Mouse (Mus musculus): Measurements from ENCODE around the gene Ggt5. TPM values are rescaled to one million over a fixed set of nuclear protein-coding genes. Genes with fewer than 3 reads are reported as not detected.

The Ggt5 gene
- polyA plus RNA-seq, 1 experiment from 2014 or later: 4.0 TPM

DNA sequence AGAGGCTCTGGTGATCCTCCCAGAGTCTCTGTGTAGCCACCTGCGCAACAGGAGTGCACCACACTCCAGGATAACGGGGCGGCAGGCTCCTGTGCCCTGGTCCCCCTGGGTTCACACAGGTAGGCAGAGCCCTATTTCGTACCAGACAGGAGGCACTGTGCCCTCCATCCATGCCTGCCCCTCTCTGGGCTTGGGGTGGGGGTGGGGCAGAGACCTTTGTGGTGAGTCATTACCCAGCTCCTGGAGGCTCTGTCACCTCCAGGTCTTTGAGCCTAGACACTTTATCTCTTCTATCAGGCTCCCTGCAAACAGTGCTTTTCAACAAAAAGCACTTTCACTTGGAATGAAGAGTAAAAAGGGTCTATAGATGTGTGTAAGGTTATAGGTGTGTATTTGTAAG lies 20.3 kb upstream of the Ggt5 start:
- no peaks in the 10 kb centered on the region for H3K36me3 ChIP-seq (ENCODE audit: control insufficient read depth, insufficient read depth)
- WGBS: 23% methylated on average over 4 of the region's 4 CpGs
- H3K9me3 ChIP-seq (ENCODE audit: control insufficient read depth): no peaks in the 10 kb centered on the region
- H3K9ac ChIP-seq (ENCODE audit: low read depth, low read length): no peak overlapping the region
- 0 out of 2 replicates have a peak, but pooled peaks cover 6% of the 10 kb centered on the region for H3K4me1 ChIP-seq (replicated peaks; ENCODE audit: control insufficient read depth, insufficient read depth, low read length)
- no peak overlapping the region; the same call in 1 of the 2 replicates for H3K4me3 ChIP-seq (ENCODE audit: low read depth, low read length)
- peak overlapping the region; percentile 49 for H3K4me2 ChIP-seq (replicated peaks; ENCODE audit: low read depth)
- no peak for ATAC-seq
- no peaks in the 10 kb centered on the region for H3K27me3 ChIP-seq (replicated peaks; ENCODE audit: control insufficient read depth, insufficient read depth, low read length)
- TF ChIP-seq CTCF (IDR thresholded peaks at IDR 0.05; ENCODE audit: low read depth): no peak
- no peak overlapping the region for H3K27ac ChIP-seq (ENCODE audit: low read depth, low read length)

DNA sequence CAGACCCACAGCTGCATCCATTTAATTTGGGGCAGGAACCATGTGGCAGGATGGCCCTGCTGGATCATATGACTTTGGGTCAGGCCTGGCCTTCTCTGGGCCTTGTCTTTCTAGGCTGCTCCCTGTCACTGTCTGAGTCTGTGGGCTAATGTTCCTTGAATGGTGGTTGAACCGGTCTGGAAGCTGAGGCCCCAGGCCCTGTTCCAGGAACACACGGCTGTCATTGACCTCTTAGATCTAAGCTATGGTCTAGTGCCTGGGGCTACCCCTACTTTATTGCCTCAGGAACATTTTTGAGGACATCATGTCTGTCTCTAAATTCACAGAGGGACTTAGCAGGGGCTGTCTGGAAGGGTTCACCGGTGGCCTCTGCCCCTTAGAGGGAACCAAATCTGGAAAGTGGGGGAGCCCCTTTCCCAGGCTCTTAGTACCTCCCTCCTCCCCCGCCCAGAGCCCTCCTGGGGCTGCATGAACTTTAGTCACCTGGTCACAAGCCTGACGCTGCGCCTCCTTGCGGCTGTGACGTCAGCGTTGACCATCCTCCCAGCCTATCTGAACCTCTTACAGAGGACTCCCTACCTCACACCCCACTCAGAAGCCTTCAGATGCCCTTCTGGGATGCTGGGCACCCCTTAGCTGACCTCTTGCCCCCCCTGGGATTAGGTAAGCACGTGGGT lies 18.0 kb upstream of the Ggt5 start:
- 0 out of 2 replicates have a peak, but pooled peaks have one; percentile 3 for TF ChIP-seq CTCF (IDR thresholded peaks at IDR 0.05; ENCODE audit: low read depth)
- Histone ChIP-seq H3K9ac (ENCODE audit: low read depth, low read length) (no peak overlapping the region), H3K4me3 (ENCODE audit: low read depth, low read length) (no peak overlapping the region), H3K27ac (ENCODE audit: low read depth, low read length) (no peak overlapping the region; the same call in 1 of the 2 replicates), H3K4me2 (replicated peaks; ENCODE audit: low read depth) (no peak overlapping the region), H3K27me3 (replicated peaks; ENCODE audit: control insufficient read depth, insufficient read depth, low read length) (no peaks in the 10 kb centered on the region), H3K36me3 (ENCODE audit: control insufficient read depth, insufficient read depth) (peaks cover 3% of the 10 kb centered on the region; the same call in 1 of the 2 replicates), H3K9me3 (ENCODE audit: control insufficient read depth) (no peaks in the 10 kb centered on the region), H3K4me1 (replicated peaks; ENCODE audit: control insufficient read depth, insufficient read depth, low read length) (0 out of 2 replicates have a peak, but pooled peaks cover 3% of the 10 kb centered on the region)
- 29% methylated on average over 10 of the region's 10 CpGs for WGBS
- ATAC-seq: no peak

DNA sequence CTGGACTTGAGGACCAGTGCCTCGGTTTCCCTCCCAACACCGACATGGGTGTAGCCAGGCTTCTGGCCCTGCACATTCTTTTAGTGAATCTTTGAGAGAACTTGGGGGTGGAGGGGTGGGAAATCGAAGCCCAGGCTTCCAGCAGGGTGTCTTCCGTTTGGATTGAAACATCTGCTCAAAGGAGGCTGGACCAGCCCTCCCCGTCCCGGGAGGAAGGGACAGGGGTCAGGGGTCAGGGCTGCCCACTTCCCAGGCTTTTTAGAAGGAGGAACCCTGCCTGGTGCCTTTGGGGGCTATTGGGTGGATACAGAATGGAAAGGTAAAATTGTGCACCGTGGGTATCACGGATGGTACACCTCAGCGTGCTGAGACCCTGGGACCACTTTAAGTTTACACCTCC lies 17.2 kb upstream of the Ggt5 start:
- H3K27ac ChIP-seq (ENCODE audit: low read depth, low read length): no peak overlapping the region
- H3K9me3 ChIP-seq (ENCODE audit: control insufficient read depth): no peaks in the 10 kb centered on the region
- no peaks in the 10 kb centered on the region for H3K27me3 ChIP-seq (replicated peaks; ENCODE audit: control insufficient read depth, insufficient read depth, low read length)
- ATAC-seq: no peak
- no peak overlapping the region for H3K4me2 ChIP-seq (replicated peaks; ENCODE audit: low read depth)
- 0 out of 2 replicates have a peak, but pooled peaks cover 3% of the 10 kb centered on the region for H3K4me1 ChIP-seq (replicated peaks; ENCODE audit: control insufficient read depth, insufficient read depth, low read length)
- peaks cover 3% of the 10 kb centered on the region; the same call in 1 of the 2 replicates for H3K36me3 ChIP-seq (ENCODE audit: control insufficient read depth, insufficient read depth)
- no peak overlapping the region for H3K9ac ChIP-seq (ENCODE audit: low read depth, low read length)
- WGBS: 62% methylated on average over 9 of the region's 9 CpGs
- TF ChIP-seq CTCF (IDR thresholded peaks at IDR 0.05; ENCODE audit: low read depth): no peak
- no peak overlapping the region for H3K4me3 ChIP-seq (ENCODE audit: low read depth, low read length)

- Histone ChIP-seq H3K36me3 (ENCODE audit: control insufficient read depth, insufficient read depth) (peaks cover 3% of the 10 kb centered on the region; the same call in 1 of the 2 replicates), H3K27me3 (replicated peaks; ENCODE audit: control insufficient read depth, insufficient read depth, low read length) (no peaks in the 10 kb centered on the region), H3K4me1 (replicated peaks; ENCODE audit: control insufficient read depth, insufficient read depth, low read length) (0 out of 2 replicates have a peak, but pooled peaks cover 3% of the 10 kb centered on the region), H3K9ac (ENCODE audit: low read depth, low read length) (no peak overlapping the region), H3K27ac (ENCODE audit: low read depth, low read length) (no peak overlapping the region), H3K4me3 (ENCODE audit: low read depth, low read length) (no peak overlapping the region), H3K9me3 (ENCODE audit: control insufficient read depth) (no peaks in the 10 kb centered on the region), H3K4me2 (replicated peaks; ENCODE audit: low read depth) (no peak overlapping the region)
- ATAC-seq: no peak
- 82% methylated on average over 10 of the region's 10 CpGs for WGBS
- no peak for TF ChIP-seq CTCF (IDR thresholded peaks at IDR 0.05; ENCODE audit: low read depth)
These were observed 16.0 kb upstream of the Ggt5 start for GRCm38 (mm10) chr10:75573181-75573580.

- Histone ChIP-seq H3K27ac (ENCODE audit: low read depth, low read length) (no peak overlapping the region), H3K36me3 (ENCODE audit: control insufficient read depth, insufficient read depth) (peaks cover 3% of the 10 kb centered on the region; the same call in 1 of the 2 replicates), H3K9me3 (ENCODE audit: control insufficient read depth) (no peaks in the 10 kb centered on the region), H3K27me3 (replicated peaks; ENCODE audit: control insufficient read depth, insufficient read depth, low read length) (no peaks in the 10 kb centered on the region), H3K9ac (ENCODE audit: low read depth, low read length) (no peak overlapping the region), H3K4me2 (replicated peaks; ENCODE audit: low read depth) (no peak overlapping the region), H3K4me3 (ENCODE audit: low read depth, low read length) (no peak overlapping the region), H3K4me1 (replicated peaks; ENCODE audit: control insufficient read depth, insufficient read depth, low read length) (no peaks in the 10 kb centered on the region)
- no peak for ATAC-seq
- WGBS: 90% methylated on average over 9 of the region's 9 CpGs
- TF ChIP-seq CTCF (IDR thresholded peaks at IDR 0.05; ENCODE audit: low read depth): no peak
These were observed 15.2 kb upstream of the Ggt5 start for GRCm38 (mm10) chr10:75573965-75574364.

DNA sequence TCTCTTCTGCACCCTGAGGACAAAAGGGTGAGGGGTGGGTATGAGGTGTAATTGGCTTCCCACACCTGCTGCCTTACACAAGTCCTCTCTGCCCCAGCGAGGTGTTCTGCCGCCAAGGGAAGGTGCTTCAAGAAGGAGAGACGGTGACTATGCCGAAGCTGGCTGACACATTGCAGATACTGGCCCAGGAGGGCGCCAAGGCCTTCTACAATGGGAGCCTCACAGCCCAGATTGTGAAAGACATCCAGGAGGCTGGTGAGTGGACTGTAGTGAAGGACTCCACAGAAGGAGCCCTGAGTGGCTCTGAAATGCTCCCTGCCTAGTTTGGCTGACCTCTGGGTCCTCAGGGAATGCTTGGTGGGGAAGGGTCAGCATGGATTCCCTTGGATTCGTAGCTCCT lies 10.0 kb upstream of the Ggt5 start:
- Histone ChIP-seq H3K4me1 (replicated peaks; ENCODE audit: control insufficient read depth, insufficient read depth, low read length) (no peaks in the 10 kb centered on the region), H3K27ac (ENCODE audit: low read depth, low read length) (no peak overlapping the region), H3K9me3 (ENCODE audit: control insufficient read depth) (no peaks in the 10 kb centered on the region), H3K27me3 (replicated peaks; ENCODE audit: control insufficient read depth, insufficient read depth, low read length) (no peaks in the 10 kb centered on the region), H3K36me3 (ENCODE audit: control insufficient read depth, insufficient read depth) (peaks cover 3% of the 10 kb centered on the region; the same call in 1 of the 2 replicates), H3K4me3 (ENCODE audit: low read depth, low read length) (no peak overlapping the region), H3K4me2 (replicated peaks; ENCODE audit: low read depth) (no peak overlapping the region), H3K9ac (ENCODE audit: low read depth, low read length) (no peak overlapping the region)
- no peak for ATAC-seq
- WGBS: 81% methylated on average over 6 of the region's 6 CpGs
- TF ChIP-seq CTCF (IDR thresholded peaks at IDR 0.05; ENCODE audit: low read depth): no peak

All from intestine, postnatal 0 days (tissue).